30 mouse cellular contexts compared by ENCODE assay signal in the genomic region with DNA sequence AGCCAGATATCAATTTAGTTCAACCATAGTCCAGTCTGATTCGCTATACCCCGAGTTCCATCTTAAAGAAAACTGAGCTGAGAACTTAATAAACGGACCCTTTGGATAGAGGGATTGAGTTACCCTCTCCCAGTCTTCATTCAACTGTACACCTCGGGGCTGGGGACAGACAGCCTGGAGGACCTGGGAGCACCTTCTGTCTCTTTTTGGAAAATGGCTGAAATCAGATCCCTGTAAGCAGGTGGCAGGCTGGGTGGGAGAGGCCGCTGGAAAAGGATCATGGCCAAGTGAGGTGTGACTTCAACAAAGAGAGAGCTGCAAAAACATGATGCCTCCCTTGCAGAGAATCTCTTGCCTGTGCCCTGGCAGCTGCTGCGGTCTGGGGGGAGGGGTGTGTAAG. TPM values are rescaled to one million over a fixed set of nuclear protein-coding genes. Genes with fewer than 3 reads are reported as not detected.
"Had no signal": no experiment of that assay in that cellular context is flagged by ENCODE, and none has a peak within 500 bp of the region (broad histone marks: within the 10 kb centered on the region; RNA-seq: fewer than 3 reads in every experiment).

No protein-coding gene starts in this region.

- H3K9me3 ChIP-seq: heart, embryonic 10.5 days; heart, embryonic 12.5 days; hindbrain, embryonic 10.5 days; hindbrain, embryonic 12.5 days; intestine, embryonic 15.5 days; limb, embryonic 10.5 days; limb, embryonic 12.5 days; liver, embryonic 13.5 days; liver, embryonic 15.5 days had no signal

- H3K4me3 ChIP-seq: gastrocnemius, adult 2 months; heart, embryonic 10.5 days; heart, embryonic 12.5 days; hindbrain, embryonic 10.5 days; hindbrain, embryonic 12.5 days; intestine, embryonic 15.5 days; layer of hippocampus, adult 2 months; left cerebral cortex, adult 2 months; limb, embryonic 10.5 days; limb, embryonic 12.5 days; liver, embryonic 13.5 days; liver, embryonic 15.5 days had no signal

- H3K4me2 ChIP-seq: heart, embryonic 12.5 days; hindbrain, embryonic 12.5 days; hindbrain, embryonic 14.5 days; intestine, embryonic 15.5 days; limb, embryonic 12.5 days; liver, embryonic 11.5 days; liver, embryonic 13.5 days; liver, embryonic 15.5 days had no signal

- ATAC-seq: hindbrain, embryonic 16.5 days; inflammation-experienced regulatory T-cells, adult 6 months; intestine, embryonic 15.5 days; intestine, postnatal 0 days; liver, postnatal 0 days had no signal

- H3K9ac ChIP-seq: heart, embryonic 12.5 days; hindbrain, embryonic 12.5 days; hindbrain, embryonic 14.5 days; intestine, embryonic 15.5 days; limb, embryonic 12.5 days; liver, embryonic 13.5 days; liver, embryonic 15.5 days; liver, postnatal 0 days had no signal

- H3K36me3 ChIP-seq: heart, embryonic 10.5 days; heart, embryonic 12.5 days; hindbrain, embryonic 10.5 days; hindbrain, embryonic 12.5 days; intestine, embryonic 15.5 days; limb, embryonic 10.5 days; limb, embryonic 12.5 days; liver, embryonic 13.5 days; liver, embryonic 15.5 days had no signal

- H3K4me1 ChIP-seq: heart, embryonic 10.5 days; heart, embryonic 12.5 days; intestine, embryonic 15.5 days; limb, embryonic 12.5 days had no signal

- H3K27ac ChIP-seq: gastrocnemius, adult 2 months; heart, embryonic 10.5 days; hindbrain, embryonic 10.5 days; hindbrain, embryonic 12.5 days; hindbrain, embryonic 14.5 days; intestine, embryonic 15.5 days; layer of hippocampus, adult 2 months; left cerebral cortex, adult 2 months; limb, embryonic 10.5 days; limb, embryonic 12.5 days; liver, embryonic 13.5 days; liver, embryonic 15.5 days had no signal

- DNase-seq: gastrocnemius, adult 2 months; gastrocnemius, postnatal 10 days; gastrocnemius, postnatal 25 days; heart, adult 18-20 months; heart, postnatal 10 days; heart, postnatal 4 days; kidney, adult 18-20 months; kidney, adult 9 months; kidney, postnatal 10 days; kidney, postnatal 4 days; liver; liver, embryonic 13.5 days; liver, postnatal 0 days had no signal

RNA-seq across cellular contexts. Expression of a gene that starts 20.2 kb away (rescaled TPM):
- polyA plus RNA-seq: heart, embryonic 12.5 days; heart, embryonic 14.5 days; heart, embryonic 16.5 days; hindbrain, embryonic 10.5 days; hindbrain, embryonic 12.5 days; hindbrain, embryonic 14.5 days; limb, embryonic 10.5 days; limb, embryonic 12.5 days had no signal

RNA-seq across cellular contexts. Expression of a gene that starts 34.0 kb away (rescaled TPM):
- polyA plus RNA-seq: heart, embryonic 10.5 days; heart, embryonic 12.5 days; heart, embryonic 14.5 days; heart, embryonic 16.5 days; hindbrain, embryonic 10.5 days; hindbrain, embryonic 12.5 days; hindbrain, embryonic 14.5 days; hindbrain, embryonic 16.5 days; inflammation-experienced regulatory T-cells, adult 6 months; intestine, embryonic 15.5 days; intestine, postnatal 0 days; limb, embryonic 10.5 days; limb, embryonic 12.5 days; liver, embryonic 11.5 days; liver, embryonic 13.5 days; liver, embryonic 15.5 days; liver, postnatal 0 days had no signal

RNA-seq across cellular contexts. Expression of a gene that starts 44.6 kb away (rescaled TPM):
- polyA plus RNA-seq: heart, embryonic 10.5 days; heart, embryonic 12.5 days; heart, embryonic 14.5 days; heart, embryonic 16.5 days; hindbrain, embryonic 10.5 days; hindbrain, embryonic 12.5 days; hindbrain, embryonic 14.5 days; hindbrain, embryonic 16.5 days; inflammation-experienced regulatory T-cells, adult 6 months; intestine, embryonic 15.5 days; intestine, postnatal 0 days; limb, embryonic 10.5 days; limb, embryonic 12.5 days; liver, embryonic 11.5 days; liver, embryonic 13.5 days; liver, embryonic 15.5 days; liver, postnatal 0 days had no signal

RNA-seq across cellular contexts. Expression of a gene that starts 51.6 kb away (rescaled TPM):
- polyA plus RNA-seq: hindbrain, embryonic 10.5 days; hindbrain, embryonic 14.5 days had no signal
